Mouse (Mus musculus) ES-E14 (cell line): ENCODE results near the gene Limd1. TPM values are rescaled to one million over a fixed set of nuclear protein-coding genes. Genes with fewer than 3 reads are reported as not detected.

Experiments used
- DNase-seq: peaks from one replicate; pipeline ENCODE4 v3.0.0-alpha.2; 2013; ENCODE audit warnings: low read depth, low spot score
- H3K27ac ChIP-seq: 2 replicates; pipeline ENCODE4 v1.5.1; 2012; ENCODE audit warnings: low read depth, mild to moderate bottlenecking, low read length, moderate library complexity, mixed read lengths; ENCODE audit not compliant: poor library complexity, insufficient read depth, severe bottlenecking
- H3K36me3 ChIP-seq: 2 replicates; pipeline ENCODE4 v1.6.1; 2012; ENCODE audit warnings: mild to moderate bottlenecking, low read length, moderate library complexity, mixed read lengths; ENCODE audit not compliant: control insufficient read depth, poor library complexity, insufficient read depth, severe bottlenecking
- H3K4me1 ChIP-seq, 2 experiments: fragments of 150-350 bp in 1 of 2; sonication (generic) in 1 of 2; 2 replicates each; pipeline ENCODE4 v1.6.1; 2012; ENCODE audit warnings: low read length in 2 of 2, mild to moderate bottlenecking in 1 of 2, mixed read lengths in 1 of 2; ENCODE audit not compliant: control insufficient read depth in 2 of 2, insufficient read depth in 2 of 2, poor library complexity in 1 of 2
- H3K4me3 ChIP-seq, 2 experiments: fragments of 150-350 bp in 1 of 2; sonication (generic) in 1 of 2; 2 replicates each; pipeline ENCODE4 v1.5.1; 2012; ENCODE audit warnings: low read length in 2 of 2, low read depth in 1 of 2, mild to moderate bottlenecking in 1 of 2, mixed read lengths in 1 of 2; ENCODE audit not compliant: insufficient read depth in 1 of 2, poor library complexity in 1 of 2, severe bottlenecking in 1 of 2
- H3K9ac ChIP-seq: 2 replicates; pipeline ENCODE4 v1.6.1; 2012; ENCODE audit warnings: low read depth, mild to moderate bottlenecking, low read length, mixed read lengths; ENCODE audit not compliant: poor library complexity, insufficient read depth, severe bottlenecking
- H3K9me3 ChIP-seq: fragments of 150-350 bp; sonication (generic); 2 replicates; pipeline ENCODE4 v1.6.1; 2012; ENCODE audit warnings: low read depth, mild to moderate bottlenecking, low read length; ENCODE audit not compliant: control insufficient read depth, insufficient read depth
- CHD2 ChIP-seq: IDR thresholded peaks from 2 replicates; pipeline ENCODE4 v1.6.1; 2014; ENCODE audit warnings: mild to moderate bottlenecking, low read depth, low read length, inconsistent platforms
- HCFC1 ChIP-seq: IDR thresholded peaks from 2 replicates; pipeline ENCODE4 v1.6.1; 2012; ENCODE audit warnings: low read length, inconsistent platforms, borderline replicate concordance; ENCODE audit not compliant: insufficient read depth
- MAFK ChIP-seq: IDR thresholded peaks from 2 replicates; pipeline ENCODE4 v1.6.1; 2014; ENCODE audit warnings: mild to moderate bottlenecking, low read depth, low read length, inconsistent platforms; ENCODE audit not compliant: insufficient read depth
- ZC3H11A ChIP-seq: IDR thresholded peaks from 2 replicates; pipeline ENCODE4 v1.6.1; 2012; ENCODE audit warnings: low read depth, mild to moderate bottlenecking, inconsistent platforms, low read length, borderline replicate concordance
- ZNF384 ChIP-seq: IDR thresholded peaks from 2 replicates; pipeline ENCODE4 v1.6.1; 2012; ENCODE audit warnings: low read depth, low read length, inconsistent platforms
- in situ Hi-C, 2 experiments: fragments of 600-800 bp; cut with MboI; formaldehyde crosslinking; loops; one replicate each; pipeline ENCODE4 v1.15.1; 2025; ENCODE audit warnings: low sequenced_read_pairs in 2 of 2, inconsistent platforms in 1 of 2; ENCODE audit not compliant: unreplicated experiment in 2 of 2
- total RNA-seq: library from RNA; depleted of rRNA; stranded (reverse); fragments of 300-350 nt; gene quantifications from 2 replicates; pipeline ENCODE4 v1.2.3, GENCODE M21; 2012

Gene Limd1
- total RNA-seq, 1 experiment, result 16.2 TPM

- peaks cover 0 to 2% of the 10 kb centered on the region in 2 experiments; a peak in 1 of 4 replicates for H3K4me1 ChIP-seq
- H3K9ac ChIP-seq, result peak overlapping the region; percentile 76
- in situ Hi-C loops, result no loop called here
- peak overlapping the region; percentile 71 to 86 for H3K4me3 ChIP-seq
- no peak for TF ChIP-seq MAFK
- TF ChIP-seq HCFC1, result no peak
- no peak for TF ChIP-seq ZNF384
- TF ChIP-seq CHD2, result no peak
- no peak for TF ChIP-seq ZC3H11A
- no peak overlapping the region for H3K27ac ChIP-seq
- H3K36me3 ChIP-seq, result peaks cover 3% of the 10 kb centered on the region; the same call in 1 of the 2 replicates
- no peak for DNase-seq
- H3K9me3 ChIP-seq, result no peaks in the 10 kb centered on the region
These were observed 727 bp downstream of the Limd1 start for GRCm38 (mm10) chr9:123479196-123479669.

GRCm38 (mm10) chr9:123479876-123480252 is 1.4 kb downstream of the Limd1 start:
- no peak for DNase-seq
- Histone ChIP-seq H3K4me1 (peaks cover 0 to 2% of the 10 kb centered on the region in 2 experiments; a peak in 1 of 4 replicates), H3K9me3 (no peaks in the 10 kb centered on the region), H3K9ac (no peak overlapping the region), H3K36me3 (peaks cover 3% of the 10 kb centered on the region; the same call in 1 of the 2 replicates), H3K4me3 (no peak overlapping the region), H3K27ac (no peak overlapping the region)
- in situ Hi-C loops, result no loop called here
- TF ChIP-seq MAFK (no peak), CHD2 (no peak), ZC3H11A (no peak), ZNF384 (no peak), HCFC1 (no peak)

GRCm38 (mm10) chr9:123480253-123480921 is 1.9 kb downstream of the Limd1 start:
- Histone ChIP-seq H3K9ac (no peak overlapping the region), H3K4me3 (no peak overlapping the region), H3K9me3 (no peaks in the 10 kb centered on the region), H3K36me3 (peaks cover 3% of the 10 kb centered on the region; the same call in 1 of the 2 replicates), H3K27ac (no peak overlapping the region), H3K4me1 (peaks cover 0 to 2% of the 10 kb centered on the region in 2 experiments; a peak in 1 of 4 replicates)
- in situ Hi-C loops, result no loop called here
- TF ChIP-seq CHD2 (no peak), HCFC1 (no peak), ZNF384 (no peak), MAFK (no peak), ZC3H11A (no peak)
- no peak for DNase-seq

- H3K9ac ChIP-seq, result no peak overlapping the region
- peaks cover 3% of the 10 kb centered on the region; the same call in 1 of the 2 replicates for H3K36me3 ChIP-seq
- no peaks in the 10 kb centered on the region for H3K9me3 ChIP-seq
- H3K4me3 ChIP-seq, result no peak overlapping the region
- no peak for TF ChIP-seq CHD2
- H3K27ac ChIP-seq, result no peak overlapping the region
- DNase-seq, result no peak
- in situ Hi-C loops, result no loop called here
- H3K4me1 ChIP-seq, result peaks cover 0 to 2% of the 10 kb centered on the region in 2 experiments; a peak in 1 of 4 replicates
These were observed 2.6 kb downstream of the Limd1 start for GRCm38 (mm10) chr9:123481136-123481535.

GRCm38 (mm10) chr9:123483598-123483997 is 5.1 kb downstream of the Limd1 start:
- in situ Hi-C loops, result no loop called here
- H3K4me1 ChIP-seq, result peaks cover 0 to 2% of the 10 kb centered on the region in 2 experiments; a peak in 1 of 4 replicates
- peaks cover 3% of the 10 kb centered on the region; the same call in 1 of the 2 replicates for H3K36me3 ChIP-seq

More at GRCm38 (mm10) chr9:123483598-123483997, 5.1 kb downstream of the Limd1 start:
- no peak overlapping the region for H3K9ac ChIP-seq
- TF ChIP-seq ZNF384 (no peak), ZC3H11A (no peak), MAFK (no peak), CHD2 (no peak), HCFC1 (no peak)
- H3K9me3 ChIP-seq, result no peaks in the 10 kb centered on the region
- DNase-seq, result no peak
- H3K27ac ChIP-seq, result no peak overlapping the region
- H3K4me3 ChIP-seq, result no peak overlapping the region
